Mouse (Mus musculus) spleen, adult 2 months (tissue): Measurements from ENCODE around the gene Gab2.

Experiments used
- CTCF ChIP-seq: fragments of 200-500 bp; IDR thresholded peaks from 2 replicates; pipeline ENCODE4 v1.5.1; 2011; ENCODE audit warnings: mild to moderate bottlenecking, inconsistent platforms; ENCODE audit not compliant: insufficient read depth, insufficient read length, insufficient replicate concordance; ENCODE audit errors: extremely low read depth
- POLR2A ChIP-seq: fragments of 200-500 bp; IDR thresholded peaks from 2 replicates; pipeline ENCODE4 v1.6.1; 2011; ENCODE audit warnings: low read depth, low read length, inconsistent platforms

DNA sequence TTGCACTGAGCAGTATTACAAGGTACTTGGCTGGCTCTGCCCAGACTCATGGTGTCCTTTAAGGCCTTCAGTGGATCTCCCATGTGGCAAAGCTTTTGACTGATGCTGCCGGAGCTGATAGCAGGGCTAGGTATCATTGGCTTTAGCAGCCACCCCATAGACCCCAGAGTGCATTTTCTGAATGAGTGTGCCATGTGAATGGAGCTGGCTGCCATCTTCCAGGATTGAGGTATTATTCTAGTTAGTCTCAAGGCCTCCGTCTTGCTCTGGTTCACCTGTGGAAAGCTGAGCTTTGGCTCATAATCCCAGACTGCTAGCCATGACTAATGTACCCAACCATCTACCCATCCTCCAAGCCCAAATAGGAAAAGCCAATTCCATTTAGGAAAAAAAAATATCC is 225.4 kb downstream of the Gab2 start:
- TF ChIP-seq POLR2A (no peak), CTCF (no peak)
